Mouse (Mus musculus) CD4-positive naive resting alpha-beta T cell, adult 57 days (primary cell): Measurements from ENCODE around the gene Nlgn2. TPM values are rescaled to one million over a fixed set of nuclear protein-coding genes. Genes with fewer than 3 reads are reported as not detected.

ENCODE experiments used
- total RNA-seq: library from RNA; stranded (reverse); gene quantifications from one replicate; pipeline ENCODE4 v1.2.4, GENCODE M21; 2023

Gene Nlgn2
- total RNA-seq: 1.0 TPM

GRCm38 (mm10) chr11:69837604-69837951 lies at the start of gene Nlgn2:
Nlgn2 (minus strand) TSS chr11:69837784.

GRCm38 (mm10) chr11:69880853-69881603 lies 43.4 kb upstream of the Nlgn2 start, which contains the start of gene Kctd11:
Kctd11 (minus strand) TSS chr11:69881406.

GRCm38 (mm10) chr11:69877878-69878277 lies 40.3 kb upstream of the Nlgn2 start, which contains the start of gene Tmem95:
Tmem95 (minus strand) TSS chr11:69878018.

GRCm38 (mm10) chr11:69858113-69858998 lies 20.8 kb upstream of the Nlgn2 start, which contains the start of gene Tnk1:
Tnk1 (minus strand) TSS chr11:69858730.

GRCm38 (mm10) chr11:69846198-69846680 lies 8.7 kb upstream of the Nlgn2 start, which contains the start of gene Plscr3:
Plscr3 (plus strand) TSS chr11:69846376.

GRCm38 (mm10) chr11:69837952-69838713 lies 549 bp upstream of the Nlgn2 start, which contains the start of gene Tmem256:
Tmem256 (plus strand) TSS chr11:69838514.

GRCm38 (mm10) chr11:69822080-69822479 lies 15.5 kb downstream of the Nlgn2 start, which contains the start of gene Spem1:
Spem1 (minus strand) TSS chr11:69822180.

GRCm38 (mm10) chr11:69818365-69818764 lies 19.2 kb downstream of the Nlgn2 start, which contains the start of gene Spem2:
Spem2 (minus strand) TSS chr11:69818465.

GRCm38 (mm10) chr11:69815155-69815554 lies 22.4 kb downstream of the Nlgn2 start, which contains the start of gene Gm39566:
Gm39566 (minus strand) TSS chr11:69815298.

GRCm38 (mm10) chr11:69804972-69805909 lies 32.3 kb downstream of the Nlgn2 start, which contains the start of gene Tmem102:
Tmem102 (minus strand) TSS chr11:69805624.

GRCm38 (mm10) chr11:69801379-69801977 lies 36.1 kb downstream of the Nlgn2 start, which contains the start of gene Fgf11:
Fgf11 (minus strand) TSS chr11:69801857.

GRCm38 (mm10) chr11:69795168-69795982 lies 42.2 kb downstream of the Nlgn2 start, which contains the start of gene Chrnb1:
Chrnb1 (minus strand) TSS chr11:69795943.

Other genes with a start within 250 kb of the Nlgn2 start
- 0.27 TPM for gene Atp1b2, start 231.8 kb downstream of the Nlgn2 start, total RNA-seq
- not detected for gene Shbg, start 219.9 kb downstream of the Nlgn2 start, total RNA-seq
- not detected for gene Sat2, start 215.8 kb downstream of the Nlgn2 start, total RNA-seq
- 80.1 TPM for gene Fxr2, start 204.8 kb downstream of the Nlgn2 start, total RNA-seq
- gene Sox15, start 182.5 kb downstream of the Nlgn2 start, total RNA-seq: not detected
- 85.2 TPM for gene Mpdu1, start 175.1 kb downstream of the Nlgn2 start, total RNA-seq
- 14.8 TPM for gene Cd68, start 171.6 kb downstream of the Nlgn2 start, total RNA-seq
- gene Eif4a1, start 165.4 kb downstream of the Nlgn2 start, total RNA-seq: 775 TPM
- gene Senp3, start 155.7 kb downstream of the Nlgn2 start, total RNA-seq: 109 TPM
- gene Tnfsf13, start 152.0 kb downstream of the Nlgn2 start, total RNA-seq: not detected
- 1.7 TPM for gene Tnfsf12, start 141.9 kb downstream of the Nlgn2 start, total RNA-seq
- gene Tnfsfm13, start 141.7 kb downstream of the Nlgn2 start, total RNA-seq: not detected
- gene Polr2a, start 79.1 kb downstream of the Nlgn2 start, total RNA-seq: 176 TPM
- not detected for gene Slc35g3, start 75.8 kb downstream of the Nlgn2 start, total RNA-seq
- gene Zbtb4, start 71.9 kb downstream of the Nlgn2 start, total RNA-seq: 47.4 TPM
- gene Chrnb1, start 41.8 kb downstream of the Nlgn2 start, total RNA-seq: 3.6 TPM
- 0.30 TPM for gene Fgf11, start 35.9 kb downstream of the Nlgn2 start, total RNA-seq
- gene Tmem102, start 32.2 kb downstream of the Nlgn2 start, total RNA-seq: not detected
- gene Gm39566, start 22.5 kb downstream of the Nlgn2 start, total RNA-seq: not detected
- gene Spem2, start 19.3 kb downstream of the Nlgn2 start, total RNA-seq: not detected
- gene Spem1, start 15.6 kb downstream of the Nlgn2 start, total RNA-seq: not detected
- gene Tmem256, start 730 bp upstream of the Nlgn2 start, total RNA-seq: 15.1 TPM
- 12.0 TPM for gene Plscr3, start 8.6 kb upstream of the Nlgn2 start, total RNA-seq
- not detected for gene Tnk1, start 20.9 kb upstream of the Nlgn2 start, total RNA-seq
- not detected for gene Tmem95, start 40.2 kb upstream of the Nlgn2 start, total RNA-seq
- gene Kctd11, start 43.6 kb upstream of the Nlgn2 start, total RNA-seq: 1.7 TPM
- gene Acap1, start 57.8 kb upstream of the Nlgn2 start, total RNA-seq: 418 TPM
- 2.6 TPM for gene 2810408A11Rik, start 63.2 kb upstream of the Nlgn2 start, total RNA-seq
- gene Neurl4, start 63.3 kb upstream of the Nlgn2 start, total RNA-seq: 63.0 TPM
- 149 TPM for gene Gps2, start 76.1 kb upstream of the Nlgn2 start, total RNA-seq
- 316 TPM for gene Eif5a, start 84.2 kb upstream of the Nlgn2 start, total RNA-seq
- gene Ybx2, start 98.0 kb upstream of the Nlgn2 start, total RNA-seq: not detected
- gene Slc2a4, start 110.4 kb upstream of the Nlgn2 start, total RNA-seq: not detected
- gene Cldn7, start 127.0 kb upstream of the Nlgn2 start, total RNA-seq: not detected
- gene Ctdnep1, start 143.4 kb upstream of the Nlgn2 start, total RNA-seq: 107 TPM
- gene Elp5, start 144.7 kb upstream of the Nlgn2 start, total RNA-seq: 43.9 TPM
- gene Gabarap, start 153.4 kb upstream of the Nlgn2 start, total RNA-seq: 190 TPM
- 72.5 TPM for gene Phf23, start 158.0 kb upstream of the Nlgn2 start, total RNA-seq
- gene Dvl2, start 162.8 kb upstream of the Nlgn2 start, total RNA-seq: 39.2 TPM
- gene Acadvl, start 177.6 kb upstream of the Nlgn2 start, total RNA-seq: 79.5 TPM
- 41.1 TPM for gene Dlg4, start 179.2 kb upstream of the Nlgn2 start, total RNA-seq
- not detected for gene Asgr1, start 216.3 kb upstream of the Nlgn2 start, total RNA-seq